Mouse (Mus musculus) forebrain, embryonic 14.5 days (tissue): Measurements from ENCODE around the gene Bend7. TPM values are rescaled to one million over a fixed set of nuclear protein-coding genes. Genes with fewer than 3 reads are reported as not detected.

Experiments used
- ATAC-seq: fragments of 200-750 bp; cut with Nextera tagmentation; 2 replicates; pipeline ENCODE4 v1.8.0; 2017; ENCODE audit warnings: mild to moderate bottlenecking, moderate library complexity
- DNase-seq: peaks from one replicate; pipeline ENCODE4 v3.0.0-alpha.2; 2015; ENCODE audit warnings: low spot score
- H3K27ac ChIP-seq: fragments of 300-500 bp; sonication (generic); 2 replicates; pipeline ENCODE4 v1.5.1; 2014; ENCODE audit warnings: low read depth, mild to moderate bottlenecking, control low read depth, low read length, moderate library complexity
- H3K27me3 ChIP-seq: fragments of 300-500 bp; sonication (generic); replicated peaks from 2 replicates; pipeline ENCODE4 v1.6.1; 2014; ENCODE audit warnings: low read length, control low read depth, mixed read lengths; ENCODE audit not compliant: control insufficient read depth, insufficient read depth
- H3K36me3 ChIP-seq: fragments of 300-500 bp; sonication (generic); 2 replicates; pipeline ENCODE4 v1.6.1; 2014; ENCODE audit warnings: low read length, control low read depth; ENCODE audit not compliant: control insufficient read depth, insufficient read depth
- H3K4me1 ChIP-seq: fragments of 300-500 bp; sonication (generic); 2 replicates; pipeline ENCODE4 v1.6.1; 2014; ENCODE audit warnings: antibody characterized with exemption, low read length, control low read depth; ENCODE audit not compliant: control insufficient read depth, insufficient read depth
- H3K4me2 ChIP-seq: fragments of 300-500 bp; sonication (generic); 2 replicates; pipeline ENCODE4 v1.6.1; 2014; ENCODE audit warnings: mild to moderate bottlenecking, control low read depth, low read length
- H3K4me3 ChIP-seq: fragments of 300-500 bp; sonication (generic); 2 replicates; pipeline ENCODE4 v1.5.1; 2014; ENCODE audit warnings: low read depth, low read length, control low read depth
- H3K9ac ChIP-seq: fragments of 300-500 bp; sonication (generic); 2 replicates; pipeline ENCODE4 v1.6.1; 2014; ENCODE audit warnings: mild to moderate bottlenecking, low read length, control low read depth, moderate library complexity
- H3K9me3 ChIP-seq: fragments of 300-500 bp; sonication (generic); replicated peaks from 2 replicates; pipeline ENCODE4 v1.6.1; 2016; ENCODE audit warnings: low read length, control low read depth, mixed read lengths; ENCODE audit not compliant: control insufficient read depth
- WGBS: fragments of 180-500 bp; shearing (Covaris S2); extraction: QIAGEN DNeasy Blood & Tissue Kit; methylation state at CpG from one replicate; pipeline ENCODE4 v1.1.7; 2014; 5-methylcytosine and 5-hydroxymethylcytosine counted together
- polyA plus RNA-seq: library from polyadenylated mRNA; unstranded; fragments of >200 nt; fragmentation: Nextera tagmentation; extraction: Ambion mirVana; gene quantifications from 2 replicates; pipeline ENCODE4 v1.2.1, GENCODE M21; 2014

The Bend7 gene
- polyA plus RNA-seq, 1 experiment from 2014 or later = 2.2 TPM

- no peaks in the 10 kb centered on the region for H3K4me1 ChIP-seq
- no peaks in the 10 kb centered on the region for H3K27me3 ChIP-seq
- no peak for DNase-seq
- H3K4me2 ChIP-seq = no peak overlapping the region
- no peaks in the 10 kb centered on the region for H3K36me3 ChIP-seq
- no peak overlapping the region for H3K27ac ChIP-seq
- no peaks in the 10 kb centered on the region for H3K9me3 ChIP-seq
- no peak overlapping the region for H3K4me3 ChIP-seq
- H3K9ac ChIP-seq = no peak overlapping the region
- 81% methylated on average over 7 of the region's 7 CpGs for WGBS
- no peak for ATAC-seq
These were observed 69.6 kb downstream of the Bend7 start for GRCm38 (mm10) chr2:4787223-4787622.

GRCm38 (mm10) chr2:4791646-4792045 lies 74.0 kb downstream of the Bend7 start:
- H3K9ac ChIP-seq = no peak overlapping the region
- no peaks in the 10 kb centered on the region for H3K27me3 ChIP-seq
- no peak overlapping the region for H3K4me2 ChIP-seq
- no peaks in the 10 kb centered on the region for H3K36me3 ChIP-seq
- no peaks in the 10 kb centered on the region for H3K9me3 ChIP-seq
- H3K4me3 ChIP-seq = no peak overlapping the region
- no peak for DNase-seq
- WGBS = 87% methylated on average over 8 of the region's 8 CpGs
- no peak overlapping the region for H3K27ac ChIP-seq
- no peak for ATAC-seq
- no peaks in the 10 kb centered on the region for H3K4me1 ChIP-seq

GRCm38 (mm10) chr2:4792554-4792953 lies 74.9 kb downstream of the Bend7 start:
- ATAC-seq (no peak), DNase-seq (no peak)
- no peaks in the 10 kb centered on the region for H3K4me1 ChIP-seq
- H3K9me3 ChIP-seq = no peaks in the 10 kb centered on the region
- 88% methylated on average over 4 of the region's 4 CpGs for WGBS
- H3K4me3 ChIP-seq = no peak overlapping the region
- H3K9ac ChIP-seq = no peak overlapping the region
- H3K4me2 ChIP-seq = no peak overlapping the region
- H3K36me3 ChIP-seq = no peaks in the 10 kb centered on the region
- H3K27ac ChIP-seq = no peak overlapping the region
- H3K27me3 ChIP-seq = no peaks in the 10 kb centered on the region

- Histone ChIP-seq H3K27me3 (no peaks in the 10 kb centered on the region), H3K9ac (no peak overlapping the region), H3K4me2 (no peak overlapping the region; the same call in 1 of the 2 replicates), H3K9me3 (no peaks in the 10 kb centered on the region), H3K36me3 (no peaks in the 10 kb centered on the region), H3K27ac (no peak overlapping the region), H3K4me1 (no peaks in the 10 kb centered on the region), H3K4me3 (no peak overlapping the region)
- 46% methylated on average over 18 of the region's 18 CpGs for WGBS
- ATAC-seq (no peak), DNase-seq (peak; percentile 27)
These were observed 85.0 kb downstream of the Bend7 start for GRCm38 (mm10) chr2:4802395-4803176.

GRCm38 (mm10) chr2:4816308-4816707 lies 98.7 kb downstream of the Bend7 start:
- no peak for DNase-seq
- Histone ChIP-seq H3K4me2 (no peak overlapping the region), H3K4me3 (no peak overlapping the region), H3K9me3 (no peaks in the 10 kb centered on the region), H3K27ac (no peak overlapping the region), H3K9ac (no peak overlapping the region), H3K36me3 (no peaks in the 10 kb centered on the region), H3K27me3 (no peaks in the 10 kb centered on the region), H3K4me1 (no peaks in the 10 kb centered on the region)
- no peak for ATAC-seq
- WGBS = 38% methylated on average over 5 of the region's 5 CpGs

- H3K4me2 ChIP-seq = no peak overlapping the region
- ATAC-seq = no peak
- H3K27me3 ChIP-seq = no peaks in the 10 kb centered on the region
- H3K36me3 ChIP-seq = no peaks in the 10 kb centered on the region
- no peak overlapping the region for H3K9ac ChIP-seq
- H3K9me3 ChIP-seq = no peaks in the 10 kb centered on the region
- H3K4me1 ChIP-seq = no peaks in the 10 kb centered on the region
- H3K4me3 ChIP-seq = no peak overlapping the region
- DNase-seq = no peak
- 4% methylated on average over 10 of the region's 10 CpGs for WGBS
- no peak overlapping the region for H3K27ac ChIP-seq
These were observed 100.0 kb downstream of the Bend7 start for GRCm38 (mm10) chr2:4817678-4818077.

- Histone ChIP-seq H3K36me3 (no peaks in the 10 kb centered on the region), H3K4me3 (no peak overlapping the region), H3K27ac (no peak overlapping the region), H3K4me1 (no peaks in the 10 kb centered on the region), H3K27me3 (no peaks in the 10 kb centered on the region), H3K4me2 (no peak overlapping the region), H3K9ac (no peak overlapping the region), H3K9me3 (no peaks in the 10 kb centered on the region)
- ATAC-seq = no peak
- WGBS = 80% methylated on average over 3 of the region's 3 CpGs
- no peak for DNase-seq
These were observed 102.6 kb downstream of the Bend7 start for GRCm38 (mm10) chr2:4820230-4820629.

- Histone ChIP-seq H3K9me3 (no peaks in the 10 kb centered on the region), H3K27ac (no peak overlapping the region), H3K4me3 (no peak overlapping the region), H3K9ac (no peak overlapping the region), H3K27me3 (no peaks in the 10 kb centered on the region), H3K4me2 (no peak overlapping the region), H3K4me1 (no peaks in the 10 kb centered on the region), H3K36me3 (no peaks in the 10 kb centered on the region)
- ATAC-seq = no peak
- DNase-seq = no peak
- WGBS = 65% methylated on average over 9 of the region's 9 CpGs
These were observed 106.4 kb downstream of the Bend7 start for GRCm38 (mm10) chr2:4824067-4824466.

GRCm38 (mm10) chr2:4828032-4828431 lies 110.4 kb downstream of the Bend7 start:
- WGBS = 83% methylated on average over 5 of the region's 5 CpGs
- DNase-seq (no peak), ATAC-seq (no peak)

More at GRCm38 (mm10) chr2:4828032-4828431, 110.4 kb downstream of the Bend7 start:
- H3K27me3 ChIP-seq = no peaks in the 10 kb centered on the region
- H3K4me3 ChIP-seq = no peak overlapping the region
- no peaks in the 10 kb centered on the region for H3K4me1 ChIP-seq
- H3K4me2 ChIP-seq = no peak overlapping the region
- no peaks in the 10 kb centered on the region for H3K9me3 ChIP-seq
- H3K36me3 ChIP-seq = no peaks in the 10 kb centered on the region
- no peak overlapping the region for H3K27ac ChIP-seq
- no peak overlapping the region for H3K9ac ChIP-seq
